Mouse (Mus musculus) neural tube, embryonic 14.5 days (tissue): ENCODE results near the gene Ddx5. TPM values are rescaled to one million over a fixed set of nuclear protein-coding genes. Genes with fewer than 3 reads are reported as not detected.

Experiments used
- ATAC-seq: fragments of 200-750 bp; cut with Nextera tagmentation; 2 replicates; pipeline ENCODE4 v1.8.0; 2017; ENCODE audit warnings: low read depth, mild to moderate bottlenecking, moderate TSS enrichment, moderate library complexity
- H3K27ac ChIP-seq: fragments of 300-500 bp; sonication (generic); 2 replicates; pipeline ENCODE4 v1.5.1; 2014; ENCODE audit warnings: low read depth, mild to moderate bottlenecking, control low read depth, low read length, moderate library complexity, mixed read lengths
- H3K27me3 ChIP-seq: fragments of 300-500 bp; sonication (generic); 2 replicates; pipeline ENCODE4 v1.6.1; 2014; ENCODE audit warnings: low read length; ENCODE audit not compliant: control insufficient read depth, insufficient read depth
- H3K36me3 ChIP-seq: fragments of 300-500 bp; sonication (generic); 2 replicates; pipeline ENCODE4 v1.6.1; 2014; ENCODE audit warnings: low read length, mixed read lengths; ENCODE audit not compliant: control insufficient read depth, insufficient read depth
- H3K4me1 ChIP-seq: fragments of 300-500 bp; sonication (generic); 2 replicates; pipeline ENCODE4 v1.6.1; 2014; ENCODE audit warnings: low read length; ENCODE audit not compliant: control insufficient read depth, insufficient read depth
- H3K4me2 ChIP-seq: fragments of 300-500 bp; sonication (generic); 2 replicates; pipeline ENCODE4 v1.6.1; 2014; ENCODE audit warnings: mild to moderate bottlenecking, low read depth, low read length, control low read depth
- H3K4me3 ChIP-seq: fragments of 300-500 bp; sonication (generic); 2 replicates; pipeline ENCODE4 v1.5.1; 2014; ENCODE audit warnings: low read depth, low read length, control low read depth, mixed read lengths
- H3K9ac ChIP-seq: fragments of 300-500 bp; sonication (generic); replicated peaks from 2 replicates; pipeline ENCODE4 v1.6.1; 2014; ENCODE audit warnings: low read depth, mild to moderate bottlenecking, control low read depth, low read length, mixed read lengths
- H3K9me3 ChIP-seq: fragments of 300-500 bp; sonication (generic); 2 replicates; pipeline ENCODE4 v1.6.1; 2016; ENCODE audit warnings: low read length; ENCODE audit not compliant: control insufficient read depth
- WGBS: fragments of 180-500 bp; shearing (Covaris S2); extraction: QIAGEN DNeasy Blood & Tissue Kit; methylation state at CpG from one replicate; pipeline ENCODE4 v1.1.7; 2014; 5-methylcytosine and 5-hydroxymethylcytosine counted together
- polyA plus RNA-seq: library from polyadenylated mRNA; unstranded; fragments of >200 nt; fragmentation: Nextera tagmentation; extraction: Ambion mirVana; gene quantifications from 2 replicates; pipeline ENCODE4 v1.2.1, GENCODE M21; 2014

The Ddx5 gene
- polyA plus RNA-seq, 1 experiment from 2014 or later: 447 TPM

DNA sequence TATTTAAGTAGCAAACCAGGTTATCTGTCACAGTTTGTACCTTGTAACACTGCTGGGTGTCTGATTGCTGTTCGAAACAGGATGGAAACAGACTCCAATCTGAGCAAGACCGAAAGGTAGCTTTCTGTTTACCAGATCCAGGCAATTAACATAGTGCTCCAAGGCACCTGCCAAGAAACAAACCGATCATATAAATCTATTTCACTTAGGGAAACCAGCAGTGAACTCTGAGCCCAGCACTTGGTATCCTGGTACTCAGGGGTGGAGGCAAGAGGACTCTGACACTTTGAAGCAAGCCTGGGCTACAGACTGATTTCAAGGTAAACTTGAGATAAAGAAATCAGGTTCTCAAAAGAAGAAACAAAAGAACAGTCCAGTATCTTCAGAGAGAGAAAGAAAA lies 11.6 kb downstream of the Ddx5 start:
- no peak for ATAC-seq
- Histone ChIP-seq H3K4me1 (peaks cover 7% of the 10 kb centered on the region; the same call in 1 of the 2 replicates), H3K4me2 (no peak overlapping the region), H3K27me3 (no peaks in the 10 kb centered on the region), H3K27ac (no peak overlapping the region), H3K36me3 (peaks cover 45% of the 10 kb centered on the region), H3K9ac (no peak overlapping the region), H3K9me3 (no peaks in the 10 kb centered on the region), H3K4me3 (no peak overlapping the region)
- WGBS: 90% methylated on average over 3 of the region's 3 CpGs

DNA sequence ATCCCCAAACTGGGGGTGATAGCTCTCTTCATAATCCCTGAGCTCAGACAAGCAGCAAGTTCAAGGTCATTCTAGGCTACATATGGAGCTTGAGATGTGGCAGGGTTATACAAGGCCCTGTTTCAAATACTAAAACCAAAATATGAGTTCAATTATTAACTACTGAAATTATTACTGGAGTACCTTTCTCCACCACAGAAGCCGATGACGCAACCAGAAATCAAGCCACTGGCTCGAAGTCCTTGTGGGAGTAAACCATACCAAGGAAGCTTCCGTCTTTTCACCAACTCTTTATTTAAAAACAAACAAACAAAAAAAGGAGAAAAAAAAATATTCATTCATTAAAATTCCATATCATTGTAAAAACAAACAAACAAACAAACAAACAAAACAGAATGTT lies 12.0 kb downstream of the Ddx5 start:
- WGBS: 96% methylated on average over 4 of the region's 4 CpGs
- Histone ChIP-seq H3K4me2 (no peak overlapping the region), H3K9ac (no peak overlapping the region), H3K27ac (no peak overlapping the region), H3K36me3 (peaks cover 44% of the 10 kb centered on the region), H3K27me3 (no peaks in the 10 kb centered on the region), H3K4me3 (no peak overlapping the region), H3K9me3 (no peaks in the 10 kb centered on the region), H3K4me1 (peaks cover 7% of the 10 kb centered on the region; the same call in 1 of the 2 replicates)
- no peak for ATAC-seq

DNA sequence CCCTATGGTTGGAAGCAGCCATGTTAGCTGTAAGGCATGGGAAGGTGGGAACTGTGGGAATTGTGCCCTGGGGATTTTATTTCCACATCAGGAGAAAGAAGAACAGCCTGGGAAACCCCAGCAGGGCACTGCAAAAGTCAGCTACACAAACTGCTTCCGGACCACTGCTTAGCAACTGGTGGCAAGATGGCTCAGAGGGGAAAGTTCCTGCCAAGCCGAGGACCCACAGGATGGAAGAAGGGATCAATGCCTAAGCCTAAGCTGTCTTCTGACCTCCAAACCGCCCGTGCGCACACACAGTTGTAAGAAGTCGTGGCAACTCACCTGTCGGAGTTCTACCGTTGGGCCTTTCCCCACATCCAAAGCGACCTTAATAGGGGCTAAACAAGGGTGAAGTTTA lies 15.9 kb downstream of the Ddx5 start:
- WGBS: 94% methylated on average over 9 of the region's 9 CpGs
- H3K27ac ChIP-seq: no peak overlapping the region
- no peak overlapping the region for H3K4me2 ChIP-seq
- H3K4me1 ChIP-seq: no peaks in the 10 kb centered on the region
- peaks cover 36% of the 10 kb centered on the region for H3K36me3 ChIP-seq
- no peak overlapping the region for H3K4me3 ChIP-seq
- no peaks in the 10 kb centered on the region for H3K9me3 ChIP-seq
- H3K27me3 ChIP-seq: no peaks in the 10 kb centered on the region
- ATAC-seq: no peak
- H3K9ac ChIP-seq: no peak overlapping the region

- Histone ChIP-seq H3K9me3 (no peaks in the 10 kb centered on the region), H3K36me3 (peaks cover 52% of the 10 kb centered on the region), H3K9ac (no peak overlapping the region), H3K27ac (no peak overlapping the region), H3K4me3 (no peak overlapping the region), H3K27me3 (no peaks in the 10 kb centered on the region), H3K4me1 (no peaks in the 10 kb centered on the region), H3K4me2 (no peak overlapping the region)
- ATAC-seq: no peak
- 98% methylated on average over 9 of the region's 9 CpGs for WGBS
Observed at GRCm38 (mm10) chr11:106770195-106770974, 18.6 kb downstream of the Ddx5 start.

DNA sequence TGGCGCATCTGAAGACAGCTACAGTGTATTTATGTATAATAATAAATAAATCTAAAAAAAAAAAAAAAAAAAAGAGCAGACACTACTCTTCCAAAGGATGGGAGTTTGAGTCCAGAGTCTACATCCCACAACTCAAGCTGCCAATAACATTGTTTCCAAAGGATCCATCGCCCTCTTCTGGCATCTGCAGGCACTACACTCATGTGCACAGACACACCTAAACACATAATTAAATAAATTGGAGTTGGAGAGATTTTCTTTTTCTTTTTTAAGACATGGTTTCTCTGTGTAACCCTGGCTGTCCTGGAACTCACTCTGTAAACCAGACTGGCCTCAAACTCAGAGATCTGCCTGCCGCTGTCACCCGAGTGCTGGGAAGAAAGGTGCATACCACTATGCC lies 21.5 kb downstream of the Ddx5 start:
- no peak for ATAC-seq
- Histone ChIP-seq H3K4me2 (no peak overlapping the region), H3K9ac (no peak overlapping the region), H3K4me3 (no peak overlapping the region), H3K36me3 (peaks cover 29% of the 10 kb centered on the region; the same call in 1 of the 2 replicates), H3K4me1 (no peaks in the 10 kb centered on the region), H3K27ac (no peak overlapping the region), H3K27me3 (no peaks in the 10 kb centered on the region), H3K9me3 (no peaks in the 10 kb centered on the region)
- 94% methylated on average over 4 of the region's 4 CpGs for WGBS

DNA sequence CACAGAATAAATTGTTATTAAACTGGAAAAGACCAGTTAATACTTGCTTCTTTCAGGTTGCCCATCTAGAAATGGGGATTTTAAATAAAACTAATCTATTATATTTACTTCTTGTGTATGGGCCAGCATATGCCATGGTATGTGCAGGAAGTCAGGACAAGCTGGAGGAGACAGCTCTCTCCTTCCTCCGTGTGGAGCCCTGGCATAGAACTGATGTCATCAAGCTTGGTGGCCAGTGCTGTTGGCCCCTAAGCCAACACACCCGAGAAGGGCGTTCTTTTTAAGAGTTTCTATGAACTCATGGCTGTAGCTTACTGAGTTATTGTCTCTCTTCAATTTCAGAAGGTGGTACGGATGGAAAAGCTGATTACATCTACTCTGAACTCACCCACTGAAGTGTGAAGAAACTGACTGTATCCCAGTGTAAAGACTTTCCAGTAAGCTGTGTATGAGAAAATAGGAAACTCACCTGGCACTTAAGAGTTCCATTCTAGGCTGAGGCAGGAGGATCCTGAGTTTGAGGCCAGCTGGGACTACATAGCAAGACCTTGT lies 22.3 kb downstream of the Ddx5 start:
- Histone ChIP-seq H3K4me1 (no peaks in the 10 kb centered on the region), H3K36me3 (peaks cover 25% of the 10 kb centered on the region; the same call in 1 of the 2 replicates)
- WGBS: 93% methylated on average over 4 of the region's 4 CpGs

DNA sequence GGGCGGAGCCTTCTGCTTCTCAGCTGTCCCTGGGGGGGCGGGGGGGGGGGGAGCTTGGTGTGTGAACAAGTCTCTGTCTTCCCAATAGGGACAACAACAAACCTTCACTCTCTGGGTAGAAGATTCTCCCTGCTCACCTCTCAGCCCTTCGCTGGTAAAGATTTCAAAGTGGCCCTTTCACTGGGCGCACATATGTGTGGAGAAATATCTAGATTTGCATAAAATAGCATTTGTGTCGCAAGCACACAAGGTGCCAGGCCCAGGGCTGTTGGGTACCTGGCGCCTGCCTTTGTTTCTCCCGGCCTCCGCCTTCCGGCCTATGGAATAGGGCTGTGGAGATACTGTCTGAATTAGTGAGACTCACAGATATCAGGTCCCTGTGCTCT lies 26.2 kb downstream of the Ddx5 start:
- no peaks in the 10 kb centered on the region for H3K27me3 ChIP-seq
- no peak for ATAC-seq
- H3K9me3 ChIP-seq: no peaks in the 10 kb centered on the region
- peaks cover 14% of the 10 kb centered on the region; the same call in 1 of the 2 replicates for H3K36me3 ChIP-seq
- no peak overlapping the region for H3K27ac ChIP-seq
- no peak overlapping the region for H3K4me2 ChIP-seq
- H3K4me1 ChIP-seq: no peaks in the 10 kb centered on the region
- 81% methylated on average over 9 of the region's 9 CpGs for WGBS
- no peak overlapping the region for H3K4me3 ChIP-seq
- H3K9ac ChIP-seq: no peak overlapping the region

More for the DNA sequence above, 22.3 kb downstream of the Ddx5 start:
- H3K27me3 ChIP-seq: no peaks in the 10 kb centered on the region
- no peak overlapping the region for H3K27ac ChIP-seq
- H3K9me3 ChIP-seq: no peaks in the 10 kb centered on the region
- no peak overlapping the region for H3K4me2 ChIP-seq
- no peak overlapping the region for H3K9ac ChIP-seq
- no peak overlapping the region for H3K4me3 ChIP-seq
- ATAC-seq: no peak

DNA sequence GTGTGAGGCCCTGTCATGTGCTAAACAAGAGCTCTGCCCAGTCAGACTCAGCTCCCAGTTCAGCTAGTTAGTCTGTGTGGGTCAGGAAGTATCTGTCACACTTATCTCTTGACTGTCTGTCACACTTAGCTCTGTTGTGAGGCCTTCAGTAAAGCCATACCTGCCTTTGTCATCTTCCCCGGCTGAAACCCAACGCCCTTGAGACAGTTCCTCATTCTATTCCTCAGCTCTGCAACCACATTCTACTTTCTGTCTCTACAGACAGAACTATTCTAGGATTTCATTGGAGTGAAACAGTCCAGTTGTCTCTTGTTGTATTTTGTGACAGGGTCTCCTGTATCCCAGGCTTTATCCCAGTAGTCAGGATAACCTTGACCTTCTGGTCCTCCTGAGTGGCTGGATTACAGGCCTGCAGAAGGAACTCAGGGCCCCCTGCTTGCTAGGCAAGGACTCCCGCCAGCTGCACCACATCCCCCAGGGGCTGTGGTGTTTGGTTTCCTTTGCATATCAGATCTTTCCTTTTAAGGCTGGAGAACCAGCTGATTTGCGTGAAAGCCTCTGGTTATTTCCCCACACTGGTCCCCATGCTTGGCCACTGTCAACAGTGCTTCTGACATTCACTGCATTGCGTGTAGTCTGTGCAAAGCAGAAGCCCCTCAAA lies 26.7 kb downstream of the Ddx5 start:
- H3K27ac ChIP-seq: no peak overlapping the region
- no peak overlapping the region for H3K4me3 ChIP-seq
- H3K4me1 ChIP-seq: no peaks in the 10 kb centered on the region
- 56% methylated on average over 5 of the region's 5 CpGs for WGBS
- H3K9ac ChIP-seq: no peak overlapping the region
- no peak overlapping the region for H3K4me2 ChIP-seq
- no peak for ATAC-seq
- no peaks in the 10 kb centered on the region for H3K27me3 ChIP-seq
- H3K36me3 ChIP-seq: peaks cover 11% of the 10 kb centered on the region; the same call in 1 of the 2 replicates
- no peaks in the 10 kb centered on the region for H3K9me3 ChIP-seq

GRCm38 (mm10) chr11:106760511-106760910 lies 28.5 kb downstream of the Ddx5 start:
- ATAC-seq: no peak
- Histone ChIP-seq H3K9ac (no peak overlapping the region), H3K36me3 (no peaks in the 10 kb centered on the region), H3K4me1 (no peaks in the 10 kb centered on the region), H3K27ac (no peak overlapping the region), H3K9me3 (no peaks in the 10 kb centered on the region), H3K27me3 (no peaks in the 10 kb centered on the region), H3K4me3 (no peak overlapping the region), H3K4me2 (no peak overlapping the region)
- 94% methylated on average over 5 of the region's 5 CpGs for WGBS
